Mouse (Mus musculus) G1E (cell line): Measurements from ENCODE around the gene Rpl11. TPM values are rescaled to one million over a fixed set of nuclear protein-coding genes. Genes with fewer than 3 reads are reported as not detected.
A peak's percentile ranks its signal among the peaks of the same experiment; 100 is the strongest.

Source experiments
- ATAC-seq: 2 replicates; pipeline ENCODE4 v1.8.0; 2016; ENCODE audit warnings: mild to moderate bottlenecking; ENCODE audit not compliant: insufficient number of reproducible peaks, poor library complexity, low FRiP score, severe bottlenecking; ENCODE audit errors: extremely low read depth
- DNase-seq: peaks from one replicate; pipeline ENCODE4 v3.0.0; 2012; ENCODE audit warnings: low spot score
- H3K27me3 ChIP-seq: 2 replicates; pipeline ENCODE4 v1.6.1; 2012; ENCODE audit warnings: mild to moderate bottlenecking, low read length, inconsistent platforms; ENCODE audit not compliant: insufficient read depth
- H3K36me3 ChIP-seq: replicated peaks from 2 replicates; pipeline ENCODE3; 2012; ENCODE audit warnings: mild to moderate bottlenecking, inconsistent platforms
- H3K4me1 ChIP-seq: 2 replicates; pipeline ENCODE4 v1.6.1; 2012; ENCODE audit warnings: low read depth, low read length, inconsistent platforms, mixed read lengths; ENCODE audit not compliant: insufficient read depth
- H3K4me3 ChIP-seq: 2 replicates; pipeline ENCODE4 v1.5.1; 2012; ENCODE audit warnings: low read depth, mild to moderate bottlenecking, inconsistent platforms, low read length, moderate library complexity, mixed read lengths
- H3K9me3 ChIP-seq: replicated peaks from 2 replicates; pipeline ENCODE4 v1.6.1; 2012; ENCODE audit warnings: inconsistent platforms
- CTCF ChIP-seq: IDR thresholded peaks from 2 replicates; pipeline ENCODE4 v1.5.1; 2012; ENCODE audit warnings: low read depth, low read length, inconsistent platforms, mixed read lengths
- GATA1 ChIP-seq: IDR thresholded peaks from 2 replicates; pipeline ENCODE4 v1.6.1; 2012; ENCODE audit warnings: borderline replicate concordance, low read length, inconsistent platforms, mixed read lengths
- GATA2 ChIP-seq: IDR thresholded peaks from 2 replicates; pipeline ENCODE4 v1.6.1; 2012; ENCODE audit warnings: low read depth, low read length, inconsistent platforms, borderline replicate concordance
- POLR2AphosphoS5 ChIP-seq: IDR thresholded peaks from 2 replicates; pipeline ENCODE4 v1.6.1; 2012; ENCODE audit warnings: low read depth, low read length, inconsistent platforms; ENCODE audit not compliant: insufficient replicate concordance
- TAL1 ChIP-seq: conservative IDR thresholded peaks from 2 replicates; pipeline ENCODE4 v1.6.1; 2012; ENCODE audit warnings: low read depth, low read length, inconsistent platforms, mixed read lengths
- polyA plus RNA-seq: library from polyadenylated mRNA; stranded (reverse); fragments of >175 nt; gene quantifications from 2 replicates; pipeline ENCODE4 v1.2.3, GENCODE M21; 2012
- total RNA-seq, 2 experiments: library from RNA; stranded (forward) in 1 of 2; stranded (reverse) in 1 of 2; fragments of 200-1000 nt in 1 of 2; fragments of >200 nt in 1 of 2; fragmentation: Nextera tagmentation in 1 of 2; gene quantifications; 2 replicates each; pipeline ENCODE4 v1.2.3; 2014 to 2017

Rpl11 gene
- total and polyA plus RNA-seq, 3 experiments = 563 to 1,685 (median 1,598) TPM

GRCm38 (mm10) chr4:136048291-136049032, 4.8 kb downstream of the Rpl11 start:
- no peak overlapping the region for H3K4me3 ChIP-seq
- TF ChIP-seq GATA1 (no peak), POLR2AphosphoS5 (peak; percentile 88; the same call in 1 of the 2 replicates)
- DNase-seq = no peak
- H3K4me1 ChIP-seq = peaks cover 58% of the 10 kb centered on the region
- H3K9me3 ChIP-seq = no peaks in the 10 kb centered on the region
- ATAC-seq = no peak
- peaks cover 91% of the 10 kb centered on the region for H3K36me3 ChIP-seq
- H3K27me3 ChIP-seq = no peaks in the 10 kb centered on the region

GRCm38 (mm10) chr4:136047626-136048025, 5.6 kb downstream of the Rpl11 start:
- DNase-seq (no peak), ATAC-seq (no peak)
- Histone ChIP-seq H3K4me3 (no peak overlapping the region), H3K27me3 (no peaks in the 10 kb centered on the region), H3K36me3 (peaks cover 89% of the 10 kb centered on the region), H3K9me3 (no peaks in the 10 kb centered on the region), H3K4me1 (peaks cover 57% of the 10 kb centered on the region)
- TF ChIP-seq GATA1 = no peak
- TF ChIP-seq TAL1 = no peak
- TF ChIP-seq CTCF = no peak
- no peak for TF ChIP-seq POLR2AphosphoS5
- no peak for TF ChIP-seq GATA2

GRCm38 (mm10) chr4:136046888-136047287, 6.3 kb downstream of the Rpl11 start:
- Histone ChIP-seq H3K9me3 (no peaks in the 10 kb centered on the region), H3K4me1 (peaks cover 57% of the 10 kb centered on the region), H3K36me3 (peaks cover 82% of the 10 kb centered on the region), H3K27me3 (no peaks in the 10 kb centered on the region), H3K4me3 (no peak overlapping the region)
- ATAC-seq (no peak), DNase-seq (no peak)
- TF ChIP-seq GATA1 = no peak
- TF ChIP-seq GATA2 = no peak
- no peak for TF ChIP-seq POLR2AphosphoS5
- TF ChIP-seq TAL1 = no peak

- Histone ChIP-seq H3K4me3 (no peak overlapping the region), H3K27me3 (no peaks in the 10 kb centered on the region), H3K36me3 (peaks cover 64% of the 10 kb centered on the region), H3K9me3 (no peaks in the 10 kb centered on the region), H3K4me1 (peaks cover 44% of the 10 kb centered on the region)
- ATAC-seq (no peak), DNase-seq (no peak)
- TF ChIP-seq TAL1 (no peak), POLR2AphosphoS5 (no peak), CTCF (no peak), GATA1 (no peak), GATA2 (no peak)
Measured at GRCm38 (mm10) chr4:136045091-136045490, 8.1 kb downstream of the Rpl11 start.

GRCm38 (mm10) chr4:136043784-136044400, 9.3 kb downstream of the Rpl11 start:
- Histone ChIP-seq H3K4me3 (no peak overlapping the region), H3K4me1 (peaks cover 32% of the 10 kb centered on the region), H3K9me3 (no peaks in the 10 kb centered on the region), H3K36me3 (peaks cover 52% of the 10 kb centered on the region), H3K27me3 (no peaks in the 10 kb centered on the region)
- DNase-seq = no peak
- no peak for ATAC-seq
- no peak for TF ChIP-seq GATA2
- no peak for TF ChIP-seq TAL1
- no peak for TF ChIP-seq GATA1
- TF ChIP-seq POLR2AphosphoS5 = no peak
- TF ChIP-seq CTCF = no peak

GRCm38 (mm10) chr4:136035078-136035477, 18.1 kb downstream of the Rpl11 start:
- DNase-seq (no peak), ATAC-seq (peak; percentile 15; the same call in 1 of the 2 replicates)
- Histone ChIP-seq H3K36me3 (no peaks in the 10 kb centered on the region), H3K9me3 (no peaks in the 10 kb centered on the region), H3K4me1 (peaks cover 57% of the 10 kb centered on the region), H3K4me3 (no peak overlapping the region; the same call in 1 of the 2 replicates), H3K27me3 (no peaks in the 10 kb centered on the region)
- TF ChIP-seq GATA2 (no peak), POLR2AphosphoS5 (no peak), GATA1 (no peak), TAL1 (peak; percentile 39; the same call in 1 of the 2 replicates)
